Mouse (Mus musculus): ENCODE results near the gene Apof. TPM values are rescaled to one million over a fixed set of nuclear protein-coding genes. Genes with fewer than 3 reads are reported as not detected.
A peak's percentile ranks its signal among the peaks of the same experiment; 100 is the strongest.

Apof gene
- total RNA-seq (2021) = not detected
- long read RNA-seq, experiment 1 = 0 reads
- long read RNA-seq, experiment 2 = 0 reads

GRCm38 (mm10) chr10:128268371-128268770, at the start of gene Apof:
Gene Apof, plus strand, starts transcription at chr10:128268671.
- DNase-seq (ENCODE audit: low spot score in 2 of 2) = no peak
- intact Hi-C loops (cut with DNase I) = no loop called here

DNA sequence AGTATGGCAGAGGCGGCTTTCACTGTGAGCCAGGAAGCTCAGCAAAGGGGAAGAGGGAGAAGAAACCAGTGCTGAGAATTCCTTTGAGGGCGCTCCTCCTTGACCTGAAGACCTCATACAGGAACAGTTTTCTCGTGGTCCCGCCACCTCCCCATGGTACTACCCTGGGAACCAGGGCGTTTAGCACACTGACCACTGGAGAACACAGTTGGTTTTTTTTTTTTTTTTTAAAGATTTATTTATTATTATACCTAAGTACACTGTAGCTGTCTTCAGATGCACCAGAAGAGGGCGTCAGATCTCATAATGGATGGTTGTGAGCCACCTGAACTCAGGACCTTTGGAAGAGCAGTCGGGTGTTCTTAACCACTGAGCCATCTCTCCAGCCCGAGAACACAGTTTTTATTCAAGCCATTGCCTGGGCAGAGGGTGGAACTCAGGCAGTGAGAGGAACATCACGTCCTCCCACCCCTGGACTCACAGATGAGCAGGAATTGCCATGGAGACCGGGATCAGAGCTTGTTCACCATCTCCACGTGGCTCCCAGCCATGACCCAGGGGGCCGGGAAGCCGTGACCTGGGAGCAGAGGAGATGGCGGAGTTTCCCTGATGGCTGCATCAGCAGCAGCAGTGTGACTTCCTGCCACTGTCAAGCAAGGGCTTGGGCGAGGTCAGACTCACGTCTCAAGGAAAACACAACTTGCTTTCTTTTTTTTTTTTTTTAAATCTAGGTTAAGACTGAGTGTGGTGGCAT, 46.8 kb upstream of the Apof start:
- DNase-seq (ENCODE audit: low spot score in 2 of 2) = no peak
- intact Hi-C loops (cut with DNase I) = no loop called here

DNA sequence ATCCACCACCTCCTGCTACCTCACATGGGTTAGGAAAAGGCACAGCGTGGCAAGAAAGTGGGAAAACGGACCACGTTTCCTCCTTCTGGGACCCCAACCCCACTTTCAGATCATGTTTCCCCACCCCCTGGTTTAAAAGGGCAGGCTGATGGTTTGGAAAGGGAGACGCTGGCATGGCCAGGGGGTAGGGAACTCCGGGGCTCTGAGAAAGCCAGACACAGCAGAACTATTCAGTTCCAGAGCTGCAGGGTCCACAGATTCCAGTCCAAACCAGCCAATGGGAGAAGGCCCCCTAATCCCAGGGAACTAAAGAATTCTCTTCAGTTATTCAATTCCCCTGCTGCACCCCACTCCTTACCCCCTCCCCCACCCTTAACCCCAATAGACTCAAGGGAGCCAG, 43.4 kb upstream of the Apof start:
- no peak for DNase-seq (ENCODE audit: low spot score in 2 of 2)

DNA sequence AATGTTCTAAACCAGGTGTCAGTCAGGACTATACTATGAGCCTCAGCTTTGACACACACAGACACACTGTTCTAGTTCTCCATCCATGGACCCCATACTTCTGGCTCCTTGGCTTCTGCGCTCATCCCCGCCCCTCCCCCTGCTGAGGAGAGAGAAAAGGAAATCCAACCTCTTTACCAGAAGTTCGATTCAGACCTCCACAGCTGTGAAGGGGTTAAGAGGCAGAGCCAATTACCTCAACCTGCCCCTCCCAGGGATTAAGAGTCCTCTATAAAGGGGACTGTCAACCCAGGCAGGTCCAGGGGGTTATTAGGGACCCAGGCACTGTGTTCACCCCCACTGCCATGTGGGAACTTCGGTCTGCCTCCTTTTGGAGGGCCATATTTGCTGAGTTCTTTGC, 42.9 kb upstream of the Apof start, which contains the start of gene Mip:
Gene Mip (plus strand): TSS at position 301 of the 400 bp plus-strand sequence.
- intact Hi-C loops (cut with DNase I) = no loop called here
- no peak for DNase-seq (ENCODE audit: low spot score in 2 of 2)

More for the DNA sequence above, 43.4 kb upstream of the Apof start:
- intact Hi-C loops (cut with DNase I) = no loop called here

DNA sequence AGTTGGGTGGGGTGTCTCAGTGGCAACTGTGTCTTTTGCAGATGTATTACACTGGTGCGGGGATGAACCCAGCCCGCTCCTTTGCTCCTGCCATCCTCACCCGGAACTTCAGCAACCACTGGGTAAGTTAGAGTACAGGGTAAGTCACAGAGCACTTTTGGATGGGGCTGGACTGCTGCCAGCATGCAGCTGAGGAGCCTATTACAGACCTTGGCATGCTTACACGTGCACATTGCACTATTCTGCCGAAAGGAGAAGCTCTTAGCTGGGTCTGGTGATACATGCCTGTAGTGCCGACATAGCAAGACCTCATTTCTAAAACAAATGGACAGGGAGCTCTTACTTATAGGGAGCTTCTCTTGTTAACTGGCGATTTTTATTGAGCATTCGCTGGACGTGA, 40.9 kb upstream of the Apof start:
- no peak for DNase-seq (ENCODE audit: low spot score in 2 of 2)
- intact Hi-C loops (cut with DNase I) = no loop called here

GRCm38 (mm10) chr10:128228009-128228408, 40.5 kb upstream of the Apof start:
- intact Hi-C loops (cut with DNase I) = no loop called here

GRCm38 (mm10) chr10:128230582-128230981, 37.9 kb upstream of the Apof start:
- no peak for DNase-seq (ENCODE audit: low spot score in 2 of 2)
- intact Hi-C loops (cut with DNase I) = no loop called here

More at GRCm38 (mm10) chr10:128228009-128228408, 40.5 kb upstream of the Apof start:
- no peak for DNase-seq (ENCODE audit: low spot score in 2 of 2)

DNA sequence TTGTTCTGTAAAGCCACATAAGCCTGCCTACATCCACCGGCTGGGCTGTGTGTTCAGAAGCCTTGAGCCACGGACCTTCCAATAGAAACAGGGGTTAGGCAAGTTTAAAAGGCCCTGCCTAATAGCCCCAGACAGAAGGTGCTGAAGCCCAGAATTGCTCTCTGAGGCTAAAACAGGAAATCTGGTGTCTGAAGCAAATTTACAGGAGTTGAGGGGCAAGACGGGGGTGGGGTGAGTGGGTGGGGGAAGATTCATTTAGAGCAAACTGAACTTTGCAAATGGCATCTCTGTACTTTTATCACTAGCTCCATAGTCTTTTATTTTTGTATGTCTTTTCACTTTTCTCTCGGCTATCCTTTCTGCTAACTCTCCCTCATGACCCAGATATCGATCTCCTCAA, 37.3 kb upstream of the Apof start:
- no peak for DNase-seq (ENCODE audit: low spot score in 2 of 2)
- intact Hi-C loops (cut with DNase I) = no loop called here

DNA sequence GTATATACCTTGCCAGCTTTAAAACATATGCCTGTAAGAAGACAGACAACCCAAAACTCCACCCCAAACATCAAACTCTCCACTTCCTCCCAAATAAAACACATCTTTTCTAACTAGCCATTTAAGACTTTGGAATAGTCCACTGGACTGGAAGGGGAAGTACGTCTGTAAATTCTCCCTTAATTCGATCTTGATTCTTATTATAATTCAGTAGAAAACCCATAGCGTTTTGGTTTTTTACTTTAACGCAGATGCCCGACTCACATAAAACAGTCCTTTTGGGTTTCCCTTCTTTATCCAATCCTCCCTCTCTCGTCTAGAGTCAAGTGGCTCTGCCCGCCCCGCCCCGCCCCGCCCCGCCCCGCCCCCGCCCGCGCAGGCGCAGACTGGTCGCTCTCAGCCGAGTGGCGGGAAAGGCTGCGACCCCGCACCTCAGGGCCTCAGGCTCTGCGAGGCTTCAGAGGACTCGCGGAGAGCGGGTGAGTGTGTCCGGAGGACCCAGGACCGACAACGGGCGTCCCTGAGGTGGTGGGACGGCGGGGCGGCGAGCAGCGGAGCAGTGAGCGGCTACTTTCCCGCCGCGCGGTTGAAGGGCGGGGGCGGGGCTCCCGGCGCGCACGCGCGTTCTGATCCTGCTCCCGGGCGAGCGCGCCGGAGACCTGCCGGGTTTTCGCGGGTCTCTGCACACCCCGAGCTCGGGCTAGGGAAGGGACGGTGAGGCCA, 36.6 kb upstream of the Apof start, which contains the start of gene Timeless:
Gene Timeless (plus strand): TSS at position 369 of the 723 bp plus-strand sequence.
- DNase-seq (ENCODE audit: low spot score in 2 of 2) = peak; percentile 81 to 84
- intact Hi-C loops (cut with DNase I) = loop anchor here (2.0 kb wide), 1 partner anchor 19 kb away; no protein-coding TSS in a partner anchor

DNA sequence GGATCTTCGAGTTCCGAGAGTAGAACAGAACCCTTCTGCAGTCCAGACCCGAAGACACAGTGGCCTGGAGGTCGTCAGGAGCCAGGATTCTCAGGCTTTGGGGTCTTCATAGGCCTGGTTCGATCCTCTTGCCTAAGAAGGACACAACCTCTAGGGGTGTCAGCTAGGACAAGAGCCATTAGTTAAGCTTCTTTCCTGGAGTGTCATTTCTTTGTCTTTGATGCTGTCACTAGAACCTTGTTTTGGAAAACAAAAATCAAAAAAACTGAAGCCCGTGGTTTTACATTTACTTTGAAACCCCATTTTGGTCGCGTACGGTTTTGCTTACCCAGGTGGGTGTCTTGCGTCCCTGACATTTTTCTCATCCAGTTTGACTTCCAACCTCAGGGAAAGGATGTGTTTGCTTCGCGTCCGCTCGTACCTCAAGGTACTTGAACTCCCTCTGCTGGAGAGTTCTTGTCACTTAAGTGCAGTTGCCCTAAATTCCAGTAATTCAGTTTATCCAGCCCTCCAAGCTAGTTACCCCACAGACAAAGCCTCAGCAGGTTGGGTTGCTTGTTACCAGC, 36.0 kb upstream of the Apof start:
- peak; percentile 73 to 81 for DNase-seq (ENCODE audit: low spot score in 2 of 2)

DNA sequence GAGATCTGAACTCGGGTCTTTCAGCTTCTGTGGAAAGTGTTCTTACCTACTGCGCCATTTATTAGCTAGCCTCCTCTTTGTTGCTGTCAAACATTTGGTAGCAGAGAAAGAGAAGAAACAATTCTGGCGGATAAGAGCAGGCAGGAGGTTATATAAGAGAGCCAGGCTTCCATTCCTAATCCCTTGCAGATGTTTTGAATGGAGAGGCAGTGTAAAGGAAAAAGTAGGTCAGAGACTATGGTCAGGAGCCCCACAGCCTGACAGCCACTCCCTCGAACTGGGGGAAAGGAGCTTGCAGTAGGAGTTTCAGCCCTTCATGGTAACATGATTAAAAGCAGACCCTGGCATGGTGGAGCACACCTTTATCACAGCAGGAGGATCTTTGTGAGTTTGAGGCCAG, 32.1 kb upstream of the Apof start:
- DNase-seq (ENCODE audit: low spot score in 2 of 2) = no peak

More for the DNA sequence above, 36.0 kb upstream of the Apof start:
- intact Hi-C loops (cut with DNase I) = loop anchor here (2.0 kb wide), 1 partner anchor 20 kb away; no protein-coding TSS in a partner anchor

GRCm38 (mm10) chr10:128237807-128238480, 30.5 kb upstream of the Apof start:
- intact Hi-C loops (cut with DNase I) = loop anchor here (5.0 kb wide), 1 partner anchor 44 kb away; no protein-coding TSS in a partner anchor
- DNase-seq (ENCODE audit: low spot score in 2 of 2) = peak in 1 of 2 experiments; percentile 20

More for the DNA sequence above, 32.1 kb upstream of the Apof start:
- intact Hi-C loops (cut with DNase I) = loop anchor here (5.0 kb wide), 1 partner anchor 46 kb away; no protein-coding TSS in a partner anchor

- DNase-seq (ENCODE audit: low spot score in 2 of 2) = no peak
- intact Hi-C loops (cut with DNase I) = loop anchor here (5.0 kb wide), 1 partner anchor 43 kb away; no protein-coding TSS in a partner anchor
Measured at GRCm38 (mm10) chr10:128239140-128239539, 29.3 kb upstream of the Apof start.

GRCm38 (mm10) chr10:128240131-128240530, 28.3 kb upstream of the Apof start:
- intact Hi-C loops (cut with DNase I) = no loop called here
- DNase-seq (ENCODE audit: low spot score in 2 of 2) = no peak

DNA sequence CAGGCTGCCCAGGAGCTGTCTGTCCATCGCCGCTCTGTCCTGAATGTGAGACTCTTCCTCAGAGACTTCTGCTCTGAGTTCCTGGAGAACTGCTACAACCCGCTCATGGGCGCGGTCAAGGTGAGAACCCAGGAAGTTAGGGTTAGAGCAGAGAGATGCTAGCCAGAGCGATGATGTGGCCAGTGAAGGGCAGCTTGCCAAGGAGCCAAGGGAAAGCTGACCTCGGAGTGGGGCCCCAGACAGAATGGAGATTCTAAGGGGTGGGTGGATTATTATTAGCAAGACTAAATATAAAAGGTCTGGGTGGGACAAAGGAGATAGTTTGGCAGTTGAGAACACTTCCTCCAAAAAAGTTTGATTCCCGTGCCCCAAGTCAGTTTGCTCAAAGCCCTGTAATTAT, 25.2 kb upstream of the Apof start:
- intact Hi-C loops (cut with DNase I) = no loop called here
- DNase-seq (ENCODE audit: low spot score in 2 of 2) = no peak

DNA sequence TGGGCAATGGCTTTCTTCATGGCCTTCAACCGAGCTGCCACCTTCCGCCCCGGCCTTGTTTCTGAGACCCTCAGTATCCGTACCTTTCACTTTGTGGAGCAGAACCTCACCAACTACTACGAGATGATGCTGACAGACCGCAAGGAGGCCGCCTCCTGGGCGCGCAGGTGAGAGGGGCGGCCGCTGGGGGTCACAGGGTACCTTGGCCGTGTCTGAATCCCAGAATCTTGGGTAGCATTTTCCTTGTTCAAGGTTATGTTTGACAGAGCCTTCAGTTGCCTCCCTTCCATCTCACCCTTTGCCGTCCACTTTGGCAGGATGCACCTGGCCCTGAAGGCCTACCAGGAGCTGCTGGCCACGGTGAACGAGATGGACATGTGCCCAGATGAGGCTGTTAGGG, 24.4 kb upstream of the Apof start:
- no peak for DNase-seq (ENCODE audit: low spot score in 2 of 2)
- intact Hi-C loops (cut with DNase I) = no loop called here

GRCm38 (mm10) chr10:128247020-128247732, 21.3 kb upstream of the Apof start:
- intact Hi-C loops (cut with DNase I) = no loop called here
- DNase-seq (ENCODE audit: low spot score in 2 of 2) = no peak

GRCm38 (mm10) chr10:128250565-128250964, 17.9 kb upstream of the Apof start:
- intact Hi-C loops (cut with DNase I) = no loop called here
- DNase-seq (ENCODE audit: low spot score in 2 of 2) = no peak
